Mouse (Mus musculus): ENCODE measurements around the gene Mbnl2.

The Mbnl2 gene

DNA sequence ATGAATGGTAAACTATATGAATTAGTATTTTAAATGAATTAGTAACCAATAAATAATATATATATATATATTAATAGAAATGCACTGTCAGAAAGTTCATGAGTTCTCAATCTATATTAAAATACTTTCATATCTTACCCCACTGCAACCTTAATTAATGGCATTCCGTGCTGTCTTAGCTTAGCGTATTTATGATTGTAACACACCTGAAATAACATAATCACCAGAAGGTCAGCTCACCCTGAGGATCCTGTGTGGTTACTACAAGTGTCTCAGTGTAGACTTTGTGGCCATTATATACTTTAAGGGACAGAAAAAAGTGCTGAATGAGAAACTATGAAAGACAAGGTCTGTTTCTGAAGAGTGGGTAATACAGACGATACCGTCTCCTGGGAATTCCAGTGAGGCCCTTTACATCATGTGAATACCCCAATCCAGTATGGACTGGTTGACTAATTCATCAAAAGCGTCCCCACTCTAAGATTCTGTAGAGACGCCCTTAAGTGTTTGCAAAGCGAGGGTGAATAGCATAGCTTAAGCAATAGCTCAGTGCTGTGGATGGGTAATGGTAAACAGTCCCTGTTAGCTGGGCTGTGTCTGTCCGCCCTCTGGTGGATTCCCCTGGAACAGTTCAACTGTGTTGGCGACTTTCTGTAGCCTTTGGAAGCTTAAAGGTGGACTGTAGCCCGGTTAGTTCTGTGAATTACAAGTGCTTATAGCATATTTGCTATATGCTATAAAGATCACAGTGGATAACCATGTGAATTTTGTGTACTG, 122.6 kb downstream of the Mbnl2 start:
- CTCF ChIA-PET, result interaction anchor here (0.5 to 1.9 kb wide), 47 partner anchors 9 to 574 kb away, joined by 3 to 12 read pairs (median 3); partner anchors contain the start of gene Mbnl2 (in 1 of the 4)
- POLR2A ChIA-PET, result interaction anchor here in 3 of 4 experiments (0.7 to 1.2 kb wide), 6 partner anchors 9 to 337 kb away, joined by 3 to 6 read pairs (median 4); partner anchors contain the start of gene Mbnl2 (in 1 of the 3)

GRCm38 (mm10) chr14:120399614-120400013, 124.1 kb downstream of the Mbnl2 start:
- ChIA-PET POLR2A (no interaction called here), CTCF (interaction anchor here in 1 of 4 experiments (0.6 kb wide), 1 partner anchor 136 kb away, joined by 4 read pairs; no protein-coding TSS in a partner anchor)

DNA sequence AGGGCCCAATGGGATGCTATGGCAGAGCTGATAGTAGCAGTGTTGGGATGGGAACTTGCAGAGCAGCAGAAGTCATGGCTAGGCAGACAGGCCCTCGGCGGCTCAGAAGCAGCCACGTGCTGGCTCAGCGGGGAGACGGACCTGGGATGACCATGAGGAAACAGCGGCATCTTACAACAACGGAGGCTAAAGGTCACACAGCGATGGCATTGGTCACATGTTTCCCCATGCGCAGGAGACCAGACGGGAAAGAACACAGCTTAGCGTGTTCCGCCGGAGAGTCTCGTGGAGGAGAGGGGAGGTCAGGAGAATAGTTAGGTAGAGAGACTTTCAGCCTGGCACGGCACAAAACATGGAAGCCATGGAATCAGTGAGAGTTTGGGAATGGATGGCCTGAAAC, 125.7 kb downstream of the Mbnl2 start:
- POLR2A ChIA-PET, result interaction anchor here in 2 of 4 experiments (0.6 to 1.8 kb wide), 3 partner anchors 12 to 1321 kb away, joined by 3 to 7 read pairs (median 3); no protein-coding TSS in a partner anchor
- CTCF ChIA-PET, result interaction anchor here in 1 of 4 experiments (1.4 kb wide), 1 partner anchor 9 kb away, joined by 4 read pairs; no protein-coding TSS in a partner anchor

DNA sequence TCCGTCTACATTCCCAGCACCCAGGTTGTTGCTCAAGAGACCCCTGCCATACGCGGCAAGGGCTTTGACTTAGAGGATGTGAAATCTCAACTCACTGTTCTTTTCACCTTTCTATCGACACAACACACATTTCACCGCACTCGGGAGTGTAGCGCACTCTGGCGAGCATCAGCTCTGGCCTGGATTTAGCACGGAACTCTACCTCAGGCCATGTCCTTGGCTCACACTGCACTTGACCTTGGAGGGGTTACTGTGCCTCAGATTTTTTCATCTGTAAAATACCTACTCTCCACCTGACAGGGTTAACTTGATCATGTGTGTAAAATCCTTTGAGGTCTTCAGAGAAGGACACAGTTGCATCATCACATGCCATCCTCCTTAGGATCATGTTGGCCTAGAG, 127.2 kb downstream of the Mbnl2 start:
- POLR2A ChIA-PET, result interaction anchor here in 1 of 4 experiments (1.1 kb wide), 1 partner anchor 124 kb away, joined by 3 read pairs; no protein-coding TSS in a partner anchor
- CTCF ChIA-PET, result no interaction called here

DNA sequence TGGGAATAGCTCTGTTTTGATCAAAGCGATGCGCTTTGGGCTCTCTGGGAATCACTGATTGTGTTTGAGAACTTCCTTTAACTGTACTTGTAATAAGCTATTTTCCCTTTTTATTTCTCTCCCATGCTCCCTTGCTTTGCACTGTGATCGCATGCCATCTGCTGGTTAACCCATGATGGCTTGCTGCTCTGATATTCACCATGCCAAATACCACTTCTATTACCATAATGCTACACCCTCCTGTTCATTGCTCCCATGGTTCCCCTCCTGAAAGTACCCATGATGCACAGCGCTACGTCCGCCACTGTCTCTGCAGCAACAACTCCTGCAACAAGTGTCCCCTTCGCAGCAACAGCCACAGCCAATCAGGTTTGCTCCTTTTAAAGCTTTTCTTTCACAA, 128.9 kb downstream of the Mbnl2 start:
- POLR2A ChIA-PET, result no interaction called here
- CTCF ChIA-PET, result no interaction called here

GRCm38 (mm10) chr14:120404811-120405582, 129.5 kb downstream of the Mbnl2 start:
- ChIA-PET POLR2A (no interaction called here), CTCF (no interaction called here)

DNA sequence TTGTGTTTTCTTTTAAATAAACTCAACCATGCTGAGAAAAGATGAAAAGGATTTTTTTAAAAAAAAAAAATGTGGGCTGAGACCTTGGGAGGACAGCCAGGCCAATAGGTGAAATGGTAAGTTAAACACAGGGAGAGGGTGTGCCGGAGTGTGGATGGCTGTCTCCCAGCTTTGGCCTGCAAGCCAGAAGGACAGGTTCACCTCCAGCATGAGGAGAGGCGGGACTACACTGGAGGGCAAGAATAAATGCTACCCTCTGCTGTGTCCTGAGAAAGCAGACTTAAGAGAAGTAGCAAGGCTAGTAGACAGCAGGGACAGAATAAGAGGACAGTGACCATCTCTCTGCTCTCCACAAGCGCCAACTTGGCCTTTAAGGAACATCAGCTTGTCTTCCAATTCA, 130.1 kb downstream of the Mbnl2 start:
- CTCF ChIA-PET, result no interaction called here

DNA sequence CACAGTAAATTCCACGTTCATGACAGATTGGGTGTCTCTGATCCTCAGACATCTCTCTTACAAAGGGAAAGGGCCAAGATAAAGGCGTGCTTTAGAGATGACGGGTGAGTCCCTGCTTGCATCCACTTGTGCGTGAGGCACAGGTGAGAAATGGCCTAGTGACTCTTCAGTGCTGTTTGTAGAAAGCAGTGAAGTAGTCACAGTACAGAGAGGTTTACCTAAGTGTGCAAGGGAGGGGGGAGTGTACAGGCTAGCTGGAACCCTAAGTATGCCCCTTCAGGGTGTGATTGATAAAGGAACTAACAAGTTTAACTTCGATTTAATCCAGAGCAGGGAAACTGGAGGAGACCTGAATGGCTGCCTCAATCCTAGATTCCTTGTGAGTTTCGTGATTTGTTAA, 130.8 kb downstream of the Mbnl2 start:
- CTCF ChIA-PET, result interaction anchor here in 1 of 4 experiments (1.0 kb wide), 1 partner anchor 8 kb away, joined by 4 read pairs; no protein-coding TSS in a partner anchor
- POLR2A ChIA-PET, result no interaction called here

More for the DNA sequence above, 130.1 kb downstream of the Mbnl2 start:
- POLR2A ChIA-PET, result no interaction called here

GRCm38 (mm10) chr14:120406820-120407219, 131.4 kb downstream of the Mbnl2 start:
- ChIA-PET POLR2A (interaction anchor here in 2 of 4 experiments (0.7 to 1.2 kb wide), 2 partner anchors 10 to 20 kb away, joined by 3 read pairs; no protein-coding TSS in a partner anchor), CTCF (interaction anchor here in 2 of 4 experiments (0.9 to 1.0 kb wide), 3 partner anchors 8 to 11 kb away, joined by 4 to 5 read pairs (median 5); no protein-coding TSS in a partner anchor)

GRCm38 (mm10) chr14:120409854-120410253, 134.4 kb downstream of the Mbnl2 start:
- ChIA-PET POLR2A (no interaction called here), CTCF (interaction anchor here in 2 of 4 experiments (0.7 to 1.6 kb wide), 2 partner anchors 12 to 37 kb away, joined by 4 to 6 read pairs; no protein-coding TSS in a partner anchor)

DNA sequence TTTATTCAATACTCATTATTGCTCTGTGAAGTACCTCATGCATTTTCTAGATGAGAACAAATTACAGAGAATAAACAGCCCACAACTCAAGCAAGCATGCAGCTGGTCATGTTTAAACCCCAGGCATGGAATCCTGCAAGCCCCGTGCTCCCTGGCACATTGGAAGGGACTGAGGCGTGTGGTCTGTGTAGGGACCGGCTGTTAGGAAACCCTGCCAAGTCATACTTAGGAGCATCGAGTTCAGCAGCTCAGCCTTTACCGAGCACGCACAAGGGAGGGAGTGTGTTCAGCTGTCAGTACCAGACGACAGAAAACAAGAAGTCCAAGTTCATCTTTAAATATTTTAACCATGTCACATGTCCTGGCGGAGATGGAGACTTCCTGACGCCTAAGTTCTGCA, 141.4 kb downstream of the Mbnl2 start:
- ChIA-PET POLR2A (interaction anchor here in 2 of 4 experiments (0.6 kb wide), 3 partner anchors 36 to 1295 kb away, joined by 3 to 4 read pairs (median 3); no protein-coding TSS in a partner anchor), CTCF (interaction anchor here in 1 of 4 experiments (1.3 kb wide), 1 partner anchor 18 kb away, joined by 3 read pairs; no protein-coding TSS in a partner anchor)

GRCm38 (mm10) chr14:120418964-120419363, 143.5 kb downstream of the Mbnl2 start:
- ChIA-PET POLR2A (interaction anchor here in 2 of 4 experiments (0.6 to 1.6 kb wide), 5 partner anchors 9 to 1320 kb away, joined by 3 to 4 read pairs (median 3); partner anchors contain the start of gene Uggt2 (in 1 of the 2)), CTCF (interaction anchor here in 1 of 4 experiments (0.7 kb wide), 1 partner anchor 524 kb away, joined by 3 read pairs; no protein-coding TSS in a partner anchor)

GRCm38 (mm10) chr14:120428497-120428896, 153.0 kb downstream of the Mbnl2 start:
- ChIA-PET CTCF (interaction anchor here in 1 of 4 experiments (1.2 kb wide), 1 partner anchor 30 kb away, joined by 3 read pairs; no protein-coding TSS in a partner anchor), POLR2A (interaction anchor here in 2 of 4 experiments (0.6 to 1.4 kb wide), 2 partner anchors 9 to 34 kb away, joined by 3 read pairs; no protein-coding TSS in a partner anchor)

DNA sequence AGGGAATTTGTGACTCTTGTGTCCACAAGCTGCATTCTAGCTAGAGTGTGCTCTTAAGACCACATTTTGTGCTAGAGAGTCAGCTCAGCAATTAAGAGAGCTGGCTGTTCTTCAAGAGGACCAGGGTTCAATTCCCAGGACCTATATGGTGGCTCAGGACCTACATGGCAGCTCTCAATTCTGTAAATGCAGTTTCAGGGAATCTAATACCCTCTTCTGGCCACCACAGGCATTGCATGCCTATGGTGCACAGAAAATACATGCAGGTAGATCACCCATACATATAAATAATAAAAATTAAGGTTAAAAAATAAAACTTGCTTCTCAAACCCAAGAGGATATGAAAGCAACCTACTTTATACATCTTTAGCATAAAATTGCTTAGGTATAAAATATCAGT, 157.3 kb downstream of the Mbnl2 start:
- ChIA-PET CTCF (interaction anchor here in 3 of 4 experiments (0.6 to 1.1 kb wide), 8 partner anchors 34 to 1049 kb away, joined by 3 to 9 read pairs (median 3); no protein-coding TSS in a partner anchor), POLR2A (no interaction called here)

DNA sequence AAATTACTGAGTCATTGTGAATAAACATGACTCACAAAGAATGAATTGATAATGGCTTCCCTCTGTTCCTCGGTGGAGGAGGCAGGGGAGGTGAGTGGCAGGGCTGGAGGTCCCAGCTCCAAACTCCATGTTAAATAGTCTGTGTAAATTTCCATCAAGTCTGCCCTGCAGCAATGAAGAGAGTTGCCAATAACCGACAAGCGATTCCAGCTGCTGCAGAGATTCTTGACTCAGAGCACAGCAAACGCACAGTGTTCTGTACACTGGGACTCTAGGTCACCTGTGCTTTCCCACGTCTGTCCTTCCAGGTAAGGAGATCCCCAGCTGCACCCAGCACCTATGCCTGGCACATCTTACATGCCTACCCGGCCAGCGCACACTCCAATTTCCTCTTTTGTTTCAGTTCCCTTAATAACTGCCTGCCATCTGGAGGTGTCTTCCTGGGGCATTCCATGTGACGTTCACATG, 158.5 kb downstream of the Mbnl2 start:
- ChIA-PET CTCF (no interaction called here), POLR2A (interaction anchor here in 2 of 4 experiments (1.0 to 2.1 kb wide), 2 partner anchors 16 to 158 kb away, joined by 3 to 6 read pairs; no protein-coding TSS in a partner anchor)

DNA sequence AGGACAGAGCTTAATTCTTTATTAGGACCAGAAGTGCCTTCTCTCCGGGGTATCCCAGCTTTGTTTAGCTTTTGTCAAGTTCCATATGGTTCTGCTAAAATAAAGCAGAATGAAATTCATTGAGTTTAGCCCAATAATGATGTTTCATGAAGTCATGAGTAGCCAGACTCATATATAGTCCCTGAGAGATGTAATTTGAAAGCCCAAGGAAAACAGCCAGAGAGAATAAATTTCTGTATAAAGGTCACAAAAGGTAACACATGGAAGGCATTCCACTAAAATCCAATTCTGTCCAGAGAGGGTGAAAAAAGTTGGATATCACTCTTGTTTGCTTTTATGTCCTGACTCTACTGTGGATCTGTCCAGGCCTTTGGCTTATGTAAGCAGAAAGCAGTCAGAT, 159.4 kb downstream of the Mbnl2 start:
- CTCF ChIA-PET, result no interaction called here
- POLR2A ChIA-PET, result interaction anchor here in 2 of 4 experiments (0.6 to 2.1 kb wide), 2 partner anchors 15 to 21 kb away, joined by 3 to 6 read pairs; no protein-coding TSS in a partner anchor

DNA sequence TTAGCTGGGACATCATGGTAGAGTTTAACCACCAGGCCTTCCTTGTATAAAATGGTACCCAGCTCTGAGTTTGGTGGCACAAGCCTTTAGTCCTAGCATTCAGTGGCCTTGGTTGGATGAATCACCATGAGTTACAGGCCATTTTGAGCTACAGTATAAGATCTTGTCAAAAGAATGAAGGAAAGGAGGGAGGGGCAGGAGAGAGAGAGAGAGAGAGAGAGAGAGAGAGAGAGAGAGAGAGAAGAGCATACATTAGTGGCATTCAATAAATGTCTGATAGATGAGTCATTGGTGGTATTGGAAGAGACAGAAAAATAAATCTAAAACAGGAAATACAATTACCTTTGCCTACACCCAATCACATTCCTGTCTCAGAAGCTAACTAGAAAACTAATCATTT, 165.2 kb downstream of the Mbnl2 start:
- POLR2A ChIA-PET, result interaction anchor here in 1 of 4 experiments (0.6 kb wide), 1 partner anchor 126 kb away, joined by 5 read pairs; no protein-coding TSS in a partner anchor
- CTCF ChIA-PET, result no interaction called here

DNA sequence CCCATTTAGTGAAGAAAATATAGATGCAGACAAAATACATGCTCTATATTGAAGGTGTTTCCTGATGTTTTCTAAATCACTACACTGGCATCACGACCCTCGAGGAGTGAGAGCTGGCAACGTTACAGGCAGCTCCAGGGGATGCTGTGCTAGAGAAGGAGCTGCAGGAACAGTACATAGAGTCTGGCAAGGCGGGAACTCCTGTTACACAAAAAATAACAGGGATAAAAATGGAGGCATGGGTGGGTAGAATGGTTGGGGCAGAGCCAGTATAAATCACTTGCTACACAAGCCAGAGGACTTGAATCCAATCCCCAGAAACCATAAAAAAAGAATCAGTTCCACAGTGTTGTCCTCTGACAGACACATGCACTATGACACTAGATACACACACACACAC, 165.8 kb downstream of the Mbnl2 start:
- POLR2A ChIA-PET, result interaction anchor here in 1 of 4 experiments (0.6 kb wide), 1 partner anchor 127 kb away, joined by 5 read pairs; no protein-coding TSS in a partner anchor
- CTCF ChIA-PET, result no interaction called here

- ChIA-PET POLR2A (no interaction called here), CTCF (interaction anchor here in 2 of 4 experiments (0.6 kb wide), 2 partner anchors 191 to 1728 kb away, joined by 3 read pairs; no protein-coding TSS in a partner anchor)
Observed at GRCm38 (mm10) chr14:120441836-120442235, 166.4 kb downstream of the Mbnl2 start.
